Mouse (Mus musculus): Measurements from ENCODE around the gene 9430097D07Rik. TPM values are rescaled to one million over a fixed set of nuclear protein-coding genes. Genes with fewer than 3 reads are reported as not detected.

Gene 9430097D07Rik
- polyA plus RNA-seq, 2 experiments: 0.06 TPM; not detected in 1

GRCm38 (mm10) chr2:32597699-32598098 is 22.2 kb upstream of the 9430097D07Rik start:
- no peaks in the 10 kb centered on the region for H3K9me3 ChIP-seq (ENCODE audit: control insufficient read depth, low read length)
- H3K9ac ChIP-seq (replicated peaks): no peak overlapping the region
- no peak overlapping the region for H3K4me3 ChIP-seq (ENCODE audit: insufficient read depth in 1 of 2, low read depth in 2 of 2, low read length in 2 of 2)
- ATAC-seq (ENCODE audit: insufficient read depth) (no peak), DNase-seq (ENCODE audit: low read depth in 3 of 3, low spot score in 3 of 3) (no peak)
- no peak overlapping the region for H3K27ac ChIP-seq
- no peaks in the 10 kb centered on the region for H3K27me3 ChIP-seq (ENCODE audit: control insufficient read depth, insufficient read depth, low read length)
- H3K4me2 ChIP-seq (ENCODE audit: low read depth): no peak overlapping the region
- no peaks in the 10 kb centered on the region for H3K36me3 ChIP-seq (replicated peaks; ENCODE audit: control insufficient read depth, insufficient read depth, low read depth)
- no peak for TF ChIP-seq CTCF (IDR thresholded peaks at IDR 0.05; ENCODE audit: low read depth)
- no peak for TF ChIP-seq EP300 (IDR thresholded peaks at IDR 0.05; ENCODE audit: low read depth)
- peaks cover 8 to 13% of the 10 kb centered on the region in 2 experiments for H3K4me1 ChIP-seq (replicated peaks; ENCODE audit: control insufficient read depth in 2 of 2, insufficient read depth in 2 of 2, low read length in 1 of 2)
- 74% methylated on average over 5 of the region's 5 CpGs for WGBS (ENCODE audit: insufficient replicate concordance)

GRCm38 (mm10) chr2:32597248-32597647 is 21.8 kb upstream of the 9430097D07Rik start:
- H3K4me2 ChIP-seq (ENCODE audit: low read depth): no peak overlapping the region
- no peak overlapping the region for H3K27ac ChIP-seq
- no peak overlapping the region for H3K9ac ChIP-seq (replicated peaks)
- no peaks in the 10 kb centered on the region for H3K27me3 ChIP-seq (ENCODE audit: control insufficient read depth, insufficient read depth, low read length)
- DNase-seq (ENCODE audit: low read depth in 3 of 3, low spot score in 3 of 3) (no peak), ATAC-seq (ENCODE audit: insufficient read depth) (no peak)
- H3K4me3 ChIP-seq (ENCODE audit: insufficient read depth in 1 of 2, low read depth in 2 of 2, low read length in 2 of 2): no peak overlapping the region
- WGBS (ENCODE audit: insufficient replicate concordance): 75% methylated on average over 5 of the region's 5 CpGs
- H3K4me1 ChIP-seq (replicated peaks; ENCODE audit: control insufficient read depth in 2 of 2, insufficient read depth in 2 of 2, low read length in 1 of 2): peaks cover 3 to 9% of the 10 kb centered on the region in 2 experiments
- no peak for TF ChIP-seq CTCF (IDR thresholded peaks at IDR 0.05; ENCODE audit: low read depth)
- no peak for TF ChIP-seq EP300 (IDR thresholded peaks at IDR 0.05; ENCODE audit: low read depth)
- H3K9me3 ChIP-seq (ENCODE audit: control insufficient read depth, low read length): no peaks in the 10 kb centered on the region
- no peaks in the 10 kb centered on the region for H3K36me3 ChIP-seq (replicated peaks; ENCODE audit: control insufficient read depth, insufficient read depth, low read depth)

GRCm38 (mm10) chr2:32596725-32597124 is 21.2 kb upstream of the 9430097D07Rik start:
- 87% methylated on average over 13 of the region's 13 CpGs for WGBS (ENCODE audit: insufficient replicate concordance)
- no peak for ATAC-seq (ENCODE audit: insufficient read depth)
- peaks cover 0 to 4% of the 10 kb centered on the region in 2 experiments; a peak in 3 of 4 replicates for H3K4me1 ChIP-seq (replicated peaks; ENCODE audit: control insufficient read depth in 2 of 2, insufficient read depth in 2 of 2, low read length in 1 of 2)
- H3K4me3 ChIP-seq (ENCODE audit: insufficient read depth in 1 of 2, low read depth in 2 of 2, low read length in 2 of 2): no peak overlapping the region
- TF ChIP-seq CTCF (IDR thresholded peaks at IDR 0.05; ENCODE audit: low read depth) (no peak), EP300 (IDR thresholded peaks at IDR 0.05; ENCODE audit: low read depth) (no peak)
- H3K9me3 ChIP-seq (ENCODE audit: control insufficient read depth, low read length): no peaks in the 10 kb centered on the region
- DNase-seq (ENCODE audit: low read depth in 3 of 3, low spot score in 3 of 3): no peak
- no peak overlapping the region for H3K4me2 ChIP-seq (ENCODE audit: low read depth)
- no peak overlapping the region for H3K9ac ChIP-seq (replicated peaks)
- H3K27ac ChIP-seq: no peak overlapping the region
- no peaks in the 10 kb centered on the region for H3K27me3 ChIP-seq (ENCODE audit: control insufficient read depth, insufficient read depth, low read length)
- no peaks in the 10 kb centered on the region for H3K36me3 ChIP-seq (replicated peaks; ENCODE audit: control insufficient read depth, insufficient read depth, low read depth)

GRCm38 (mm10) chr2:32591249-32591648 is 15.8 kb upstream of the 9430097D07Rik start:
- no peak for ATAC-seq (ENCODE audit: insufficient read depth)

GRCm38 (mm10) chr2:32590224-32590623 is 14.7 kb upstream of the 9430097D07Rik start:
- no peak overlapping the region for H3K27ac ChIP-seq
- no peak for TF ChIP-seq EP300 (IDR thresholded peaks at IDR 0.05; ENCODE audit: low read depth)
- 79% methylated on average over 10 of the region's 10 CpGs for WGBS (ENCODE audit: insufficient replicate concordance)

More at GRCm38 (mm10) chr2:32591249-32591648, 15.8 kb upstream of the 9430097D07Rik start:
- no peaks in the 10 kb centered on the region for H3K9me3 ChIP-seq (ENCODE audit: control insufficient read depth, low read length)
- H3K27me3 ChIP-seq (ENCODE audit: control insufficient read depth, insufficient read depth, low read length): no peaks in the 10 kb centered on the region
- H3K9ac ChIP-seq (replicated peaks): no peak overlapping the region
- DNase-seq (ENCODE audit: low read depth in 3 of 3, low spot score in 3 of 3): no peak
- 65% methylated on average over 6 of the region's 6 CpGs for WGBS (ENCODE audit: insufficient replicate concordance)
- peaks cover 0 to 16% of the 10 kb centered on the region in 2 experiments; a peak in 2 of 4 replicates for H3K4me1 ChIP-seq (replicated peaks; ENCODE audit: control insufficient read depth in 2 of 2, insufficient read depth in 2 of 2, low read length in 1 of 2)
- no peak for TF ChIP-seq EP300 (IDR thresholded peaks at IDR 0.05; ENCODE audit: low read depth)
- no peak for TF ChIP-seq CTCF (IDR thresholded peaks at IDR 0.05; ENCODE audit: low read depth)
- no peak overlapping the region for H3K27ac ChIP-seq
- no peak overlapping the region for H3K4me3 ChIP-seq (ENCODE audit: insufficient read depth in 1 of 2, low read depth in 2 of 2, low read length in 2 of 2)
- no peak overlapping the region for H3K4me2 ChIP-seq (ENCODE audit: low read depth)
- H3K36me3 ChIP-seq (replicated peaks; ENCODE audit: control insufficient read depth, insufficient read depth, low read depth): no peaks in the 10 kb centered on the region

More at GRCm38 (mm10) chr2:32590224-32590623, 14.7 kb upstream of the 9430097D07Rik start:
- no peaks in the 10 kb centered on the region for H3K27me3 ChIP-seq (ENCODE audit: control insufficient read depth, insufficient read depth, low read length)
- DNase-seq (ENCODE audit: low read depth in 3 of 3, low spot score in 3 of 3): no peak
- no peak overlapping the region for H3K9ac ChIP-seq (replicated peaks)
- H3K4me2 ChIP-seq (ENCODE audit: low read depth): no peak overlapping the region
- H3K9me3 ChIP-seq (ENCODE audit: control insufficient read depth, low read length): no peaks in the 10 kb centered on the region
- H3K4me1 ChIP-seq (replicated peaks; ENCODE audit: control insufficient read depth in 2 of 2, insufficient read depth in 2 of 2, low read length in 1 of 2): peaks cover 0 to 17% of the 10 kb centered on the region in 2 experiments; a peak in 2 of 4 replicates
- no peak for ATAC-seq (ENCODE audit: insufficient read depth)
- H3K4me3 ChIP-seq (ENCODE audit: insufficient read depth in 1 of 2, low read depth in 2 of 2, low read length in 2 of 2): no peak overlapping the region
- H3K36me3 ChIP-seq (replicated peaks; ENCODE audit: control insufficient read depth, insufficient read depth, low read depth): no peaks in the 10 kb centered on the region

Data from liver, embryonic 14.5 days (tissue).